Mouse (Mus musculus) retina, postnatal 1 day (tissue): ENCODE measurements around the gene Mgat4d.
A peak's percentile ranks its signal among the peaks of the same experiment; 100 is the strongest.
"Not testable (repeated sequence)": the region's sequence is repeated elsewhere in the genome, so short reads cannot be mapped to it uniquely, and the experiment has no call there.

Experiments
- DNase-seq: peaks from one replicate; pipeline ENCODE4 v3.0.0-alpha.2; 2012

Gene Mgat4d

DNA sequence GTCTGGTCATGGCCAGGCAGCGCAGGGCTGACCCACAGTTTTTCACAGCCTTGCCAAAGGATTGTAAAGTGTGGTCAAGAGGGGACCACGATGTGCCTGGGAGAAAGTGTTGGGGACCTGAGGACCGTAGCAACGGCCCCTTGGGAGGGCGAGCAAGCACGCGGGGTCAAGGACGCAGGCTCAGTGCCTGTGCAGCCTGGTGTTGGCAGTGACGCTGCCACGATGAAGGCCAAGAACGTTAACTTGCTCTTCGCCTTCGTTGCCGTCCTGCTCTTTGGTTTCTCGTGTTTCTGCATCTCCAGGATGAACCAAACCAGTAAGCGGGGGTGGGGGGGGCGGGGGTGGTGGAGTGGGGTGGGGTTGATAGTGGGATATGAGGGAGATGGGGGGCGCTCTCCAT is at the start of gene Mgat4d:
Gene Mgat4d (plus strand): TSS at position 209 of the 400 bp plus-strand sequence.
- DNase-seq, result no peak

DNA sequence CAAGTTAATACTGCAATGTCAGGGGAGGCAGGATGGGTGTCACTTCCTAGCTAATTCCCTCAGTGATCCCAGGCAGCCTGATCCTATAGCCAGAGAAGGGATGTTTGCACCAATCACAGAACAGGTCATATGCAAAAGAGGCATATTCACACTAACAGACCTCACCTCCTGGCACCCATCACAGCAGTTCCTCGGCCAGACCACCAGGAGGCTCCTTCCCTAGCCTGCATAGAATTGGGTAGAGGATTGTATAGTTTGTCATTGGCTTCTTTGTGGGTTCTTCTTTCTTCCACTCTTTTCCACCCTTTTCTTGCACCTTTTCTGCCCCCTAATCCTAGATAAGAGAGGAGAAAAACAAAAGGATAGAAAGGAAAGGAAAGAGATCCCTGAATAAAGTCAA is 48.1 kb upstream of the Mgat4d start:
- peak; percentile 12 for DNase-seq

DNA sequence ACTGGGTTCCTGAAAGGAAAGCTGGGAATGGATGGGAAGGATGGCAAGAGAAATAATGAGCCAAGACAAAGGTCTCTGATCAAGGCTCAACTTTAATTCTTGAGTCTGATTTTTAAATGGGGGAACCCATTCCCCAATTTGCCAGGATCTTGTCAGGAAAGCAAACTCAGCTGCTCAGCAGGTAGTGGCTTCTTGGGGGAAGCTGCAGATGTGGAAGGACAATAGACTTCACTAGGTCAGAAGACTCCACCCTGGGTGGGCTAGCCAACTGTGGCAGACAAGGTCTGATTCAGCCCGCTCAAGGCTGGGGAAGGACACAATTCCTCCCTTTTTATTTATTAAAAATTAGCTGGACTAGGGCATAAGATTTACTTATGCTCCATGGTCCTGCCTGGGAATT is 43.3 kb upstream of the Mgat4d start:
- no peak for DNase-seq

DNA sequence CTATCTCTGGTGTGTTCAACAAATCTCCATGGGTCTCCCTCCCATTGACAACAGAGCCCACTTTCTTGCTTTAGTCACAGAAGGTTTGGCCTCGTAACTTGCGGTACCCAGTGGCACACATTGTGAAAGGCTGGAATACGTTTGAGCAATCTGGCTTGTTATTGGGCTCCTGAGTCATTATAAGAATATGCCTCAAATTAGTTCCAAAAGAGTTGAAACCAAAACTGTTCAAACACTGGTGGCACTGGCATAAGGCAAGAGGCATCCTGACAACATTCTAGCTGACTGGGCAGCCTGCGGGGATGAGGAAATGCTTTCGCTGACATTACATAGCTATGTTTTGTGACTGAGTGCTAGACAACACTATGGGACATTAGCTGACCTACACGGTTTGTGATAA is 38.4 kb upstream of the Mgat4d start:
- DNase-seq, result no peak

DNA sequence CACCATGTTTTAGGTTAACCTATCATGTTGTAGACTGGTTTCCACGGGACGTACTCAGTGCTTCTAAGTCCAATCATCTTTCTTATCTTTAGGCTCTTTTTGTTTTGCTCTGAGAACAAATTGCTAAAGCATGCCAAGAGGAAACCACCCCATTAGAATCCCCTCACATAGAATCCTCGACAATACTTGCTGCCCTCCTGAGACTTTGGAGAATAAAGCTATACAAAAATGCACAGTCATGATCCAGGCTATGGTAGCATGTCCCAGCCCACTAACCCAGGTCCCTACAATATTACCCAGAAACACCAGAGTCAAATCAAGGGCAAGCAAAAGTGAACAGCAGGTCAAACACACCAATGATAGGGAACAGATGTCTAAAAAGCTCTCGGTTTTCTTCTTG is 33.2 kb upstream of the Mgat4d start:
- DNase-seq, result not testable (repeated sequence)

DNA sequence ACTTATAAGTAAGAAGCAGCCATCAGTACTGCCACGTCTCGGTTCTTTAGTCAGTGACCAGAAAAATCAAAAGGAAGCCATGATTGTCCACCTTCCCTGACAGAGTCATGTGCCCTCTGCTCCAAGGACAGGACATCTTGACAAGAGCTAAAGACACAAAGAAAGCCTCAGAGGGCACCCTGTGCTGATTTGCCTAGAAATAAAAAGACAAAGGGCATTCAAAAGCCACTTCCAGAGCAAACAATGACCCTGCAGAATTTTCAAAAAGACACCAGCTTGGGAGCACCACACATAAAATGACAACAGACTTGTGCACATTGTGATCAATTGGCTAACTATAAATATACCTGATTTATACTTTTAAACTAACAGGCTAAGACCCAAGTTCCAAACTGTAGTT is 32.6 kb upstream of the Mgat4d start:
- DNase-seq, result no peak

DNA sequence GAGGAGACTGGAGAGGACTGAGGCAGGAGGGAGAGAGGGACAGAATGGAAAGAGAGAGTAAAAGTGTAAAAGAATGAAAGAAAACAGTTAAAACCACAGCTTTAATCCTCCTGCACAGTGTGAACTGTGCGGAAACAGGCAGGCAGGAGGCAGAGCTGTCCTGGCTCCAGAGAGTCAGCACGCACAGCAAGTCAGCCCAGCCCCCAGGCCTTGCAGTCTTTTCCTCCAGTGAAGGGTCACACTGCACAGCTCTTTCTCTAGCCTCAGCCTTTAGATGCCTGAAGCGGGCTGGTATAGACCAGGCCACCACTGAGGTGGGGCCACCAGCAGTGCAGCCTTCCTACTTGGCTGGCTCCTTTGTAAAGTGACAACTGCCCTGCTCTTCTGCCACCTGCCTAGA is 27.7 kb upstream of the Mgat4d start:
- no peak for DNase-seq

DNA sequence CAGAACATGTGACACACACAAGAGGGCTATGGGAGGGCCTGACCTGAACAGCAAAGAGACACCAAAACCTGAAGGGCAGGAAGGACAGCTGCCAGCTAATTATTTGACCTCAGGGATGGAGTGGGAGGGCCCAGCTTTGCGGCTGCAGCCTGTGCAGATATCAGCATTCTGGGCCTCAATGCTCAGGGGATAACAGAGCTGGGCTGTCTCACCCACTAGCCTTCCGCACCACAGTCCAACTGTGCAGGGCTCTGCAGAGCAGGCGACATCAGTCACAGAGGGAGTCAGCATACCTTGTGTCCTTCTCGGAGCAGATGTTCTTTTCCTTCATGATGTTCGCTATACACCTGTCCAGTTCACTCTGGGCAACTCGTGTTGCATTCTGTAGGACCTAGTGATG is 25.9 kb upstream of the Mgat4d start:
- no peak for DNase-seq

DNA sequence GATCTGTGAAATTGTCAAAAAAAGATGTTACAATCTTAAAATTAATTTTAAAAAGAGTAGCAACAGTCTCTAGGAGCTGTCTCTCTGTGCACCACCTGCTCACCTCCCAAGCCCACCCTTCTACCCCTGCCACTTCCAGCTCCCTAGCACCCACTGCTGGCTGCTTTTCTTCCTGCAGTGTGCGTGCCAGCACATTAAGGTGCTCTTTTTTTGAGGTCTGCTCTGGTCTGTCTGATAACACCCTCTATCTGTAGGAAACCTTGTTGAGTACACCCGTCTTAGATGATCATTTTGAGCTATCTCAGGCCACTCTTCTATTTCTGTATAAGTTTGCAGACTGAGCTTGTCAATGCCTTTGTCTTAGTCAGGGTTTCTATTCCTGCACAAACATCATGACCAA is 25.2 kb upstream of the Mgat4d start:
- no peak for DNase-seq

DNA sequence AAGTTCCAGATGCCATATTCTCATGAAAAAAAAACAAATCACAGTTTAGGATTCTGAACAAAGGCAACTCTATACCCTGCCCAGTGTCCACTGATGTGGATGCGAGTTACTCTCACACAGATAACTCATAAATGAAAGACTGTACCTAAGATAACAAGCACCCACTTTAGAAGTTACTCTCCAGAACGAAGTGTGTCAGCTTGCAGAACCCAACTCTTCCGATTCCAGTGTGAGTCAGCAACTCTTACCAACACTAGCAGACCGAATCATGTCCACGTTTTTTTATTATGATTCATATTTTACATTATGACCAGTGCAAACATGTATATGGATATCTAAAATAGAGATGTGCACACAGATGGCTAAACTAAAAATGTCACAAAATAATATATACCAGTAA is 20.4 kb upstream of the Mgat4d start:
- no peak for DNase-seq

DNA sequence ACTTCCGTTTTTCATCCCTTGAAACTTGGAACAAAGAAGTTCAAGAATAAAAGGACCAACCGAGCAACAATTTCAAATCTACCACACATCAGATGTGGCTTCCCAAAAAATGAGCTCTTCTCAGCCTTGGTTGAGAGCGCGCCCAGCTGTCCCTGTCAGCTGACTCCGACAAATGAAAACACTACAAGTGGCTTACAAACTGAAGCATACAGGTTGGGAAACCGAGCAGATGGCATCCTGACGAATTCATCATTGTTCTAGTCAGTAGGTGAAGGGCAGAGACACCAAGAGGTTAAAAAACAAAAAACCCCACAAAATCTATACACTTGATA is 16.7 kb upstream of the Mgat4d start:
- DNase-seq, result peak; percentile 61

DNA sequence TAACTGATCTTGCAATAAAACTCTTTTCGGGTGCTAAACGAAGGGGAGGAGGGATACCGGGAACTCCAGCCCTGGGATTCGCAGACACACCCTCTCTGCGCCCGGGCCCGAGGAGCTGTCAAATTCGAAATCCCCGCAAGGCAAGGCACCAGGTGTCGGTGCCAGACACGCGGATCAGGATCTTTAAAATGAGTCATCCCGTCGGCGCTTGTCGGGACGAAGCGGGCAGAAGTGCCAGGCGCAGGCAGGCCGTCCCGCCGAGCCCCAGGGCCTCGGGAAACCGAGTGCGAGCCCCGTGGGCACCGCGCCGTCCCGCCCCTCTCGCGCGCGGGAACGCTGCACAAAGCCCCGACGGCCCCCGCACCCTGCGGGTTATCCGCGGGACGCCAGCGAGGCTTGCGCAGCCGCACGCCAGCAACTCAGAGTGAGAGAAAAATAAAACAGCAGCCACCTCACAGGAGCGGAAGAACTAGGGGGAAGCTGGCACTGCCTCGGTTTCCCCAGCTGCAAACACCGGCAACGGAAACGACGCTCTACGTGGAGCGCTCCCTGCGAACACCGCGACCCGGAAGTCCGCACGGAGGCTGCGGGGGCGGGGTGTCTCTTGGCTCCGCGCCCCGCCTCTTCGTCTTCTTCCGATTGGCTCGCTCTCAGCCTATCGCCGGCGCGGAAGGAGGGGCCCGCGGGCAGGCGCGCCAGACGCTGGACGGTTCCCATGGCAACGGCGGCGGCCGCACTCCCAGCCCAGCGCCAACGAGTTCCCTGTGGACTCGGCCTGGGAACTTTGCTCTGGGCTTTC is 16.2 kb upstream of the Mgat4d start, which contains the start of gene Elmod2:
Gene Elmod2 (minus strand): TSS at position 588 of the 799 bp plus-strand sequence.
- DNase-seq, result peak; percentile 98

DNA sequence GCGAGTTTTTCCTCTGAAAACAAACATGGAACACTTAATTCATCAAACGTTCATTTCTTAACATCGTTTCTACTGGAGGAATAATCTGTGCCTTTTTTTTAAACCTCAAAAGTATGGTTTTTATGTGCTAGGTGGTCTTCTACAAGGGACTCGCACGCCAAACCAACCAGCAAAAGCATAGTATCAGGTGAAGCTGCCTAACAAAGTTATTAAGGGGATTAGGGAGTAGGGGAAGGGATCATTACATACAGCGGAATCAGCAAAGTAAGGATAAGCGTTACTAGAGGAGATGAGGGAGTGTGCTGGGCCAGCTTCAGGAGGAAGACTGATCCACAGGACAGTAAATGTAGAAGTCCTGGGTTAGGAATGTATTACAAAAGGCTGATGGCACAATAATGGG is 15.4 kb upstream of the Mgat4d start:
- DNase-seq, result peak; percentile 46

DNA sequence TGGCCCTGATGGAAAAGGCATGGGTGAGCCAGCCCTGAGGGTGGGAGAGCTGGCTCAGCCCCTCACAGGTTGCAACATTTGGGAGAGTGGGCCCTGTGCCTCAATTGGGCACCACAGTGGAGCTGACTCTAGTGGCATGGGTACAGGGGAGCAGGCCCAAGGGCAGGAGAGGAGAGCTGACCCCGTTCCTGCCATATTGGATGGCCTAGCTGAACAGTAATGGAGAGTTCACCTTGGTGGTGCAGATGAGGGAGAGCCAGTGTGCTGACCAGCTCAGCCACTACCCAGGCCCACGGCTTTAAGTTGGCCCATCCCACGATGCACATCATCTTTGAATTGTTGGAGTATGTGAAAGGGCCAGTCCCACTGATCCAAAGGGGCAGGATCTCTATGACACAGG is 6.2 kb upstream of the Mgat4d start:
- no peak for DNase-seq

DNA sequence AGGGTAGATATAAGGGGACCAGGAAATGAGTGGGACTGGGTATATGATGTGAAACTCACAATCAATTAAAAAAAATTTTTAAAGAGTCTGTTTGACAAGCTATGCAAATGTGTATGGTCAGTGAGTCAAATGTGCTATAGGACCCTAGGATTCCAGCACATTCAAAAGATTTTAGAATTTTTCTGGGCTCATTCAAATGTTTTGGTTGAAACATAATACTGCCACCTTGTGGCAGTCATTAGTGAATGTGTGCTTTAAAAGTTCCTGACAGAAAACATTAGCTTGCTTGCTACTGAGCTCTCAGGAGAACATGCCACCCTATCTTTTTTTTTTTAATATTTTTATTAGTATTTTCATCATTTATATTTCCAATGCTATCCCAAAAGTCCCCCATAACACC is 5.6 kb upstream of the Mgat4d start:
- peak; percentile 60 for DNase-seq

DNA sequence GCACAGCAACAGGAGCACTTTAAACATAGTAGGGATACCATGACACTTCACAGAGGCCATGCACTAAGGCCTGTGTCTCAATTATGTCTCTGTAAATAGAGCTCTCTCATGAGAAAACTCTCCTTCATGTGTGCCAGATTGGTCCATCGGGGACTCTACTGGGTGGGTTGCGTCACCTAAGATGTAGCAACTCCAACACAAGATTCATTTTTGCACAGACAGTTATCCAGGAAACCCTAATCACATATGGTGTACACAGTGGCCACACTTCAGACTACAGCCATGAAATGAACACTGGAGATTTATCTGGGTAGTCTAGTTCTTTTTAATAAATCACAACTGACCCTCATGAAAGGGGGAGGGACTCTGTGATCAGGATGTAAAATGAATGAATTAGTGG is 3.0 kb downstream of the Mgat4d start:
- no peak for DNase-seq

DNA sequence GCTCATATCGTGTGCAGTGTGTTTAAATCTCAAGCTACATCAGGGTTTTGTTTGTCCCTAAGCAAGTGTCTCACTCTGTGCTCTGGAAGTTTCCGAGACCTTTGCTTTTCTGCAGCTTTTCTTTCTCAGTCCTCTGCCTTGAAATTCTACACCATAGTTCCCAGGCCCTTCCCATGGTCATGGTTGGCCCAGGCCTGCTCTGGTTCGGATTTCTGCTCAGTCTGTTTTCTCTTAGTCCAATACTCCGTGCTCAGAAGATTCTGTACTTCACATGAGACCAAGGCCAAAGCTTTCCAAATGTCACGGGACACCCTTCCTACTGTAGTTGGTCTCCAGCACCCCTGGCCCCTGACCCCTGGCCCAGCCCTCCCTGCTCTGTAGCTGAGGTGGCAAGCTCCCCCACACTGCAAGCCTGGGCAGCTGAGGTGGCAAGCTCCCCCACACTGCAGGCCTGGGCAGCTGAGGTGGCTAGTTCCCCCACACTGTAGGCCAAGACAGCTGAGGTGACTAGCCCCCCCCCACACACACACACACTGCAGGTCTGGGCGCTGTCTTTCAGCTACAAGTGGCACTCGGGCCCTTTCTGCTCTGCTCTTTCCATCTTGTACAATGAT is 15.0 kb downstream of the Mgat4d start:
- no peak for DNase-seq

DNA sequence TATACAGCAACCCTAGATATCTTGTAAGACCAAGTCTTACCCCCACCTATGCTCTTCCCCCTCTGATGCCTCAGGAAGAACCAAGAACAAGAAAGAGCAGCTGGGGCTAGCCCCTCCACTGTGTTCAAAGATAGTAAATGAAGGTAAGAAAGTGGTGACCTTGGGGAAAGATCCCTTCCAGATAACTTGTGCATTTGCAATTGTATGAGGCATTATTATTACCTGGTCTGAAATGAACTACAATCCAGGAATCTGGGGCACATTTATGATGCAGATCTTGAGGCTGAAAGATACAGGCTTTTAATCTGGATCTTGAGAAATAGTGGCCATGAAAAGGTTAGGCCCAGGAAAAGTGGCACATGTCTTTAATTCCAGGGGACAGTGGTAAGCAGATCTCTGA is 29.0 kb downstream of the Mgat4d start:
- DNase-seq, result no peak

DNA sequence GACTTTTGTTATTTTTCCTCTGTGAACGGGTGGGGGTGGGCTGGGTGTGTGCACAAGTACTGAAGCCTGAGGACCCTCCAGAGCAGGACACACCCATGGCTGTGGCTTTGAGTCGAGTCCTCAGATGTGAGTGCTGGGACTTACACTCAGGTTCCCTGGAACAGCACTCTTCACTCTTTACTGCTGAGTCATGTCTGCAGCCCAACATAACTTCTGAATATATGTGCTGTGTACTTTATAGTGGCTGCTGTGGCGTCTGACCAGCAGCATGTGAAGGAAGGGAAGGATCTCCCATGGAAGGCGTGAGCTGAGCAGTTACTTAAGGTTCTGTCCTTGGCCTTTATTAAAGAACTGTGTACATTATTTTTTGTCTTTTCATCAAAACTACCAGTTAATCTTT is 31.9 kb downstream of the Mgat4d start:
- no peak for DNase-seq

DNA sequence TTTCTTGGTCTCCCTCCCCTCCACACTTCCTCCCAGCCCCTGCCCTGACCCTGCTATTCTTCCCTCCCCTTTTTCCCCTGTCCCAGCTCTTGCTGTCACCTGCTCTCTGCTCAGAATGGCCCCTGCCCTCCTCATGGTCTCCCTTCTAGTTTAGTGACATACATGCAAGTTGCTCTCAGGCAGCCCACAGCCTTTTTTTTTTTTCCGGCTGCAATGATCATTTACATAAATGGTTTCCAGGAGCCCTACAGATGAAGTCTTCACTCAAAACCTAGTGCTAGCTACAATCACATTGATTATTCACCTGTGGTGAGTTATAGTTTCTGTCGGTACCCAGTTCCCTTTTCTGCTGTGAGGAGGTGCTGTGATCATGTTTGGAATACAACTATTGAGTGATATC is 32.7 kb downstream of the Mgat4d start:
- no peak for DNase-seq

DNA sequence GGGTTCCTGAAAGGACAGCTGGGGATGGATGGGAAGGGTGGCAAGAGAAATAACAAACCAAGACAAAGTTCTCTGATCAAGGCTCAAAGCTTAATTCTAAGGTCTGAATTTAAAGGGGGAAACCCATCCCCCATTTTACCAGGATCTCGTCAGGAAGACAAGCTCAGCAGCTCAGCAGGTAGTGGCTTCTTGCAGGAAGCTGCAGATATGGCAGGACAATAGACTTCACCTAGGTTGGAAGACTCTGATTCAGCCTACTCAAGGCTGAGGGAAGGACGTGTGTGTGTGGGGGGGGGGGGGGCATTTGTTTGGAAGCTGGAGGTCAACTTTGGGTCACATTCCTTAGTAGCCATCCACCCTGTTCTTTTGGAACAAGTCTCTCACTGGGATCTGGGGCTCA is 34.6 kb downstream of the Mgat4d start:
- no peak for DNase-seq

DNA sequence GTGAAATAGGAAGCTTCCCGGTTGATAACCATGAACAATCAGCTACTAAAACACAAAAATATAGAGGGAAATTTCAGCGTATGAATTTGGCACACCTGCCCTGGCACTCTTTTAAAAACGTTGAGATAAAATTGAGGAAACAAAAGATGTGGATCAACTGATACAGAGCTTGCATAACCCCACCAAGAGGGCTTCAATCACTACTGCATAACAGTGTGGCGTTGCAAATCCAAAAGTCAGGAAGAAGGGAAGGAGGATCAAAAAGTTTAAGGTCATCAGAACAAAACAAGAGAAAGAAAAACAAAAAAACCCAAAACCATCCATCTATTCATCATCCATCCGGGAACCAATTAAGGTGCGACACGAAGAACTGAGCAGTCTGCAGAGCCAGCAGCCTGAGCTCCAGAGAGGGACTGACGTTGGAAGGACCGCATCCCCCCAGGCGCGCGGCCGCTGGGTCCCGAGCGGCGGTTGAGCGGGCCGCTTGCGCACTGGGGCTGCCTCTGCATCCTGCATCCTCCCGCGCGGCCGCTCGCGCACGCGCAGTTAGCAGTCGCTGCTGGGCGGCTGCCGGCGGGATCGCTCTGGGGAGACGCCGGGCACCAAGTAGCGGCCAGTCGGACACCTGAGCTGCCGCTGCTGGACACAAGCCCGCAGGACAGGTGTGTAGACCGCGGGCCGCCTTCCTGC is 41.2 kb downstream of the Mgat4d start, which contains the start of gene Clgn:
Gene Clgn (plus strand): TSS at position 552 of the 690 bp plus-strand sequence.
- DNase-seq, result peak; percentile 88

DNA sequence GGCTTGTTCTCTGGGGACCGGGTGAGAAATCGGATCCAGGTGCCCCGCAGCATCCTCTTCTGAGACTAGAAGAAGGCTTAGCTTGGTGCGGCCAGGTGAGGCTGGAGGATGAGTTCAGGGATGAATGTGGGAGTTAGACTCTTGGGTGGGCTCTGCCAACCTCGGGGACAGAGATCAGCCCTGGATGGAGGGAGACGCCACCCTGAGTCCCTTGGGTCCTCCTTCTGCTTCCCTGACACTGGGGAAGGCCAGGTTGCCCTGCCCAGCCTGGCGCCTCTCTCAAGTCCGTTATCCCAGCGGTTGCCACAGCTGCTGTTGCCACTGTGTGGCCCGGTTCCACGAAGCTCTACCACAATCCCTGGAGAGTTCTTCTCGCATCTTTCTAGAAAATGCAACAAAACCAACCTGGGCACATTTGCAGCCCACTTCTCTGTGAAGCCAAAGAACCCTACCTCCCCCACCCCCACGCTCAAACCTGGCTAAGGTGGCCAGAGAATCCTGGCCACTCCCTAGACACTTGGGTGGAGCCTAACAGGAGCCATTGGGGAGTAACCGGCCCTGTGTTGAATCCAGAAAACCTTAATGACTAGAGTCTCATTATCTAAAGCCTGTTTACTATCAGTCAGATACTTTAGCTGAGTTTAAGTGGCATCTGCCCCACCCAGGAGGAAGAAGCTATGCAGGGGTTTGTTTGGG is 41.9 kb downstream of the Mgat4d start:
- DNase-seq, result no peak

DNA sequence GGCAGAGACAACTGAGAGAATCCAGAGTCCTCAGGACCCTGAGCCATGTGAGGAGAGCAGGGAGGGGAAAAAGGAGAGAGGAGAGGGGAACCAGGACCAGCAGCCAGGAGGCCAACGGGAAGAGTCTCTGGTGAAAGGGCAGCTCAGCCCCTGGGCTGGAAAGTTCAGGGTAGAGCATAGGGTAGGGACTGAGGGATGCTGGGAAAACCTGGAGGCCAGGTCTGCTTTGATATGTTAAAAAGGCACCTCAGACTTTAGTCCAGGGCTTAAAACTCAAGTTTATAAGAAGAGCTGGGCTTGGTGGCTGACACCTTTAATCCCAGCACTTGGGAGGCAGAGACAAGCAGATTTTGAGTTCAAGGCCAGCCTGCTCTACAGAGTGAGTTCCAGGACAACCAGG is 44.2 kb downstream of the Mgat4d start:
- DNase-seq, result no peak
